Mouse (Mus musculus): ENCODE results near the gene Vmn1r83. TPM values are rescaled to one million over a fixed set of nuclear protein-coding genes. Genes with fewer than 3 reads are reported as not detected.

Vmn1r83 gene
- not detected for total RNA-seq (2021)
- long read RNA-seq, experiment 1: 0 reads
- long read RNA-seq, experiment 2: 0 reads

DNA sequence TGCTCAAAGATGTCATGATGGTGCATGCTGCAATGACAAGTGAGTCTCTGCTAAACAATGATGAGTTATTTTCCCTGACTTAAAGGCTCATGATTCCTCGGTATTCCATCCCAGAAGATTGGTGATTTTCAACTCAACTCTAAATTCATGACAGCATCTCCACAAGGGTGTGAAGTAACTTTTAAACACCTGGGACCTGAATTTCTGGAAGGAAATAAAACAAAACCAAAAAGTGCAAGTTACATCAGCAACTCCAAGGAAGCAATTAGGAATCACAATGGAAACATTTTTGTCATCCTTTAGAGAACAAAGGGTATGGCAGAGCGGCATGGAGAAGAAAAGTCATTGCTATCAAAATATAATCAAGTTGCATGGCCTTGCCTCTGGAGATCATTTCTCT, at the start of gene Vmn1r83:
Gene Vmn1r83, minus strand, starts transcription at position 101 of the 400 bp plus-strand sequence.
- no peak for DNase-seq

GRCm38 (mm10) chr7:12369173-12369572, 39.9 kb upstream of the Vmn1r83 start, which contains the start of gene Vmn1r84:
Gene Vmn1r84 (minus strand): TSS chr7:12369273.
- DNase-seq: no peak

GRCm38 (mm10) chr7:12300130-12300529, 29.2 kb downstream of the Vmn1r83 start, which contains the start of gene Vmn1r82:
Gene Vmn1r82 (plus strand): TSS chr7:12300430.
- no peak for DNase-seq

Small RNAs within 50 kb of the gene (microRNA-seq; reads per million reads assigned to microRNA genes)
- gene Gm23521: 0 reads per million in 2 experiments

Other genes with a start within 250 kb of the Vmn1r83 start
- gene Vmn1r78, start 179.2 kb downstream of the Vmn1r83 start, total RNA-seq (2021): not detected
- not detected for gene Vmn1r79, start 158.2 kb downstream of the Vmn1r83 start, total RNA-seq (2021)
- gene Vmn1r80, start 140.2 kb downstream of the Vmn1r83 start, total RNA-seq (2021): not detected
- not detected for gene Vmn1r81, start 61.2 kb downstream of the Vmn1r83 start, total RNA-seq (2021)
- not detected for gene Vmn1r82, start 29.1 kb downstream of the Vmn1r83 start, total RNA-seq (2021)
- gene Vmn1r84, start 39.8 kb upstream of the Vmn1r83 start, total RNA-seq (2021): not detected
- gene Zfp551, start 93.3 kb upstream of the Vmn1r83 start, total RNA-seq (2021): 1 to 10 TPM; 1.8 to 2.3 TPM
- gene Zfp606, start 148.8 kb upstream of the Vmn1r83 start, total RNA-seq (2021): 1 to 10 TPM; 6.9 to 7.2 TPM
- gene 2900092C05Rik, start 183.0 kb upstream of the Vmn1r83 start, total RNA-seq (2021): not detected

Measured in heart, adult 18-20 months (tissue).